Mouse (Mus musculus): Measurements from ENCODE around the gene Olfr1263.
A peak's percentile ranks its signal among the peaks of the same experiment; 100 is the strongest.

Olfr1263 gene

DNA sequence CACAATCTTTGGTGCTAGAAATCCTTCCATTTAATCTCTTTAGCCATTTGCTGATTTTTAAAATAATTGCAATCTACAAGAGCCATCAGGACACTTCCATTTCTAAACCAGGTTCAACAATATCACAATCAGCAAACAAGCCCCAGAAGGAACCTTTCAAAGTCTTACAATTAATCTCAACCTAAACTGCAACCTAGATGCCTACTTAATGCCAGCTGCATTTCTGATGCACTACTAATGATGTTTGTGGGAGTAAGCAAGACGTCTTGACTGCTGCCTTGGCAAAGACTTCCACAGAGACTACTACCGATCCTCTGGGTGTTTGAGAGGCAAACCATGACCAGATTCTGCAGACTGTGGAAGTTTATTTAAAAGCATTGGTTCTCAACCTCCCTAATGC, at the start of gene Olfr1263:
Gene Olfr1263, plus strand, starts transcription at position 301 of the 400 bp plus-strand sequence.
- DNase-seq (ENCODE audit: low spot score in 2 of 2), result no peak

DNA sequence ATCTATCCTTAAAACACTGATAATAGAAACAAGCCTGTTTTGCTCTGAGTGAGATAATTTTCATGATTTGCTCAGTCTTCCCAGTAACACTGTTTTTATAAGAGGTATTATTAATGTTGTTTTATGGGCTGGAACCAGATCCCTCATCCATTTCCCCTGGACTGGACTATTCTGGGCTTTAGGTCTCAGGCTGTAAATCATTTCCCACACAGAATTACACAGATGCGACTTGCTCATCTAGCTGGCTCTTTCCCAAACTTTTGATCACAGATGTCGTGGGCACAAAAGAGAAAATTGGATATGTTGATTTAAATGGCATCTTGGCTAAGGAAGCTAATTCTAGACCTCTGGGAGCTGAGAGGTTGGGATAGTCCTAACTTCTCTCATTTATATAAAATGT, 37.7 kb upstream of the Olfr1263 start, which contains the start of gene Olfr1260:
Gene Olfr1260, plus strand, starts transcription at position 157 of the 400 bp plus-strand sequence.
- peak; percentile 14 to 25 for DNase-seq (ENCODE audit: low spot score in 2 of 2)

DNA sequence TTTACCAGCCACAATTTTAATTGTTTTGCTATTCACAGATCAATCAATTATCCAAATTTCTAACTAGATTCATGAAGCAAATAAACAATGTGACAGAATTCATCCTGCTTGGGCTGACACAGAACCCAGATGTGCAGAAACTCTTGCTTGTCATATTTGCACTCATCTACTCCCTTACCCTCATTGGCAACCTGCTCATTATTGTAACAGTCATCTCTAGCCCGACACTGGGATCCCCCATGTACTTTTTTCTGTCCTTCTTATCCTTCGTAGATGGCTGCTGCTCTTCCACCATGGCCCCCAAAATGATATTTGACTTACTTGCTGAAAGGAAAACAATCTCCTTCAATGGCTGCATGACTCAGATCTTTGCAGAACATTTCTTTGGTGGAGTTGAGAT, 34.2 kb upstream of the Olfr1263 start:
- no peak for DNase-seq (ENCODE audit: low spot score in 2 of 2)

DNA sequence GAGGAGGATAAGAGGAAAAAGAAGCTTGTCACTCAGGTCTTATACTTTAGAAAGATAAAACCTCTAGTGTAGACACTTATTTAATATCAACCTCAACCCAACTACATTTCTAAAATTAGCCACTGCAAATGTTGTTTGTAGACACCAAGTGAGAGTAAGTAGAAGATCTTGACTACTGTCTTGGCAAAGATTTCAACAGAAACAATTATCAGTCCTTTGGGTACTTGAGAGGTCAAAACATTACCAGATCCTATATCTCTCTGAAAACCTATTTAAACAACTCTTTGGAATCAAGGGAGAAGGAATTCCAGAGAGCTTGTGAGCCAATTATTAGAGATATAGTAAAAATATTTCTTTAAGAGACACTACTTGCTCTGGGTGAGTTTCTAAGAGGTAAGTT, 21.0 kb upstream of the Olfr1263 start, which contains the start of gene Olfr1261:
Gene Olfr1261, plus strand, starts transcription at position 301 of the 400 bp plus-strand sequence.
- DNase-seq (ENCODE audit: low spot score in 2 of 2), result no peak

DNA sequence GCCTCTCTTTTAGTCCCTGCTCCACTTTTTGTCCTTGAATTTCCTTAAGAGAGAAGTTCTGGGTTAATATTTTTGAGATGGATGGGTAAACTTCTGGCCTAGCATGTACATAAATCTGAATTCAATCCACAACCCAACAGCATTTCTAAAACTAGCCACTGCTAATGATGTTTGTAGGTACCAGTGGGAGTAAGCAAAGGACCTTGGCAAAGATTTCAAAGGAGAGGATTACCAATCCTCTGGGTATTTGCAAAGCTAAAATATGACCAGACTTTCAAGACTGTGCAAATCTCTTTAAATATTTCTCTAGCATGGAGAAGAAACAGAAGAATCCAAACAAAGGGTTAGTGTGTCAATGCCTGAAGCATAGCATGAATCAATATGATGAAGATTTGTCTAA, 12.1 kb upstream of the Olfr1263 start, which contains the start of gene Olfr1262:
Gene Olfr1262, plus strand, starts transcription at position 301 of the 400 bp plus-strand sequence.
- DNase-seq (ENCODE audit: low spot score in 2 of 2), result no peak

DNA sequence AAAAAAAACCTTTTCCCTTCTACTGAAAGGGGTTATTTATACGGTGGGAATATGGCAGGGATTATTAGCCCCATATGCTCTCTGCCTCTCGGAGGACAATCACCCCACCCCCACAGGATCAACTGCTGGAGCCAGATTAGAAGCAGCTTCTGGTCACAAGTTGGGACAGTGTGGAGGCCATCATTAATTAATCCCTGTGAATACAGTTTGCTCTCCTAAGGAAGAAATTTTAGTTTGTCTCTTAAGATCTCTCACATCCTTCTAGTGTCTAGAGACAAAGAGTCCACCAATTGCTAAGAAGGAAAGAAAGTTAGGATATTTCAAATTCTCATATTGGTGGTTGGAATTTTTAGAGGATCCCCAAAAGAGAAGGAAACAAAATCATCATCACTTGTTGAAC, 13.5 kb downstream of the Olfr1263 start, which contains the start of gene Olfr1264:
Gene Olfr1264, minus strand, starts transcription at position 101 of the 400 bp plus-strand sequence.
- DNase-seq (ENCODE audit: low spot score in 2 of 2), result no peak

DNA sequence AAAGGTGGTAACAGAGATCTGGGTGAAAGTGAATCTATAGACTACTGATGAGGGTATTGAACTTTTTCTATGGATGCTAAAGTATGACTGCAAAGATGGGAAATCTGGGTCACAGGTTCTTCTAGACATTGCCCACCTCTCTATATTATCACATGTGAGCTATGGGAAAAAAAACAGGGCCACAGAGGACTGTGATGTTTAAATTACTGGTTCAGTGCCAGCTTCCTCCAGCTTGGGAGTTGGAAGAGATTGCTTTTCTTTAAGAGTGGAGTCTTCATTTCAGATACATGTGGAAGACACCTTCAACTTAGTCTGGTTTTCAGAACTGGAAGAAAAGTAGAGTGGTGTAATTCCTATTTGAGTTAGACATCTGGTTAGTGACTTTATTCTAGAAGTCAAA, 23.1 kb downstream of the Olfr1263 start, which contains the start of gene Olfr1265:
Gene Olfr1265, plus strand, starts transcription at position 301 of the 400 bp plus-strand sequence.
- no peak for DNase-seq (ENCODE audit: low spot score in 2 of 2)

DNA sequence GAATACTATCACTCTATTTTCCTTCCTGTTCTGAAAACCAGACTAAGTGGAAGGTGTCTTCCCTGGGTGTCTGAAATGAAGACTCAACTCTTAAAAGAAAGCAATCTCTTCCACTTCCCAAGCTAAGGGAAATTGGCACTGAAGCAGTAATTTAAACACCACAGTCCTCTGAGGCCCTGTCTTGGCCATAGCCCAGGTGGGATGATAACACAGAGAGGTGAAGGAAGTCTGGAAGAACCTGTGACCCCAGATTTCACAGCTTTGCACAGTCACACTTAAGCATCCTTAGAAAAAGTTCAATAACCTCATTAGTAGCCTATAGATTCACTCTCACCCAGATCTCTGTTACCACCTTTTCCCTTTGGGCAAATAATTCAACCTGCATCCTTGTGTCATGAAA, 51.6 kb downstream of the Olfr1263 start, which contains the start of gene Olfr140:
Gene Olfr140, minus strand, starts transcription at position 101 of the 400 bp plus-strand sequence.
- DNase-seq (ENCODE audit: low spot score in 2 of 2), result no peak

Measured in right cerebral cortex, adult 2 months (tissue).